Mouse (Mus musculus) MEL (cell line): ENCODE results near the gene Coq10a. TPM values are rescaled to one million over a fixed set of nuclear protein-coding genes. Genes with fewer than 3 reads are reported as not detected.

ENCODE experiments used
- DNase-seq: peaks from one replicate; pipeline ENCODE4 v3.0.0; 2011; ENCODE audit warnings: low read depth, low spot score
- H3K27ac ChIP-seq: 2 replicates; pipeline ENCODE4 v1.5.1; 2012; ENCODE audit warnings: low read depth, mild to moderate bottlenecking, control low read depth, low read length, moderate library complexity; ENCODE audit not compliant: control insufficient read depth
- H3K27me3 ChIP-seq, 2 experiments: fragments of 150-350 bp in 1 of 2; sonication (generic) in 1 of 2; 2 replicates each; pipeline ENCODE4 v1.6.1; 2012; ENCODE audit warnings: low read length in 2 of 2, mild to moderate bottlenecking in 2 of 2, improper control_type of control experiment in 1 of 2, moderate library complexity in 1 of 2; ENCODE audit not compliant: insufficient read depth in 2 of 2, control insufficient read depth in 1 of 2
- H3K36me3 ChIP-seq, 2 experiments: 2 replicates each; pipeline ENCODE4 v1.6.1; 2012 to 2014; ENCODE audit warnings: low read length in 2 of 2, improper control_type of control experiment in 1 of 2, inconsistent platforms in 1 of 2, mild to moderate bottlenecking in 1 of 2; ENCODE audit not compliant: insufficient read depth in 2 of 2, control insufficient read depth in 1 of 2
- H3K4me1 ChIP-seq, 2 experiments: fragments of 150-350 bp in 1 of 2; sonication (generic) in 1 of 2; 2 replicates each; pipeline ENCODE4 v1.6.1; 2012; ENCODE audit warnings: low read length in 2 of 2, improper control_type of control experiment in 1 of 2, mild to moderate bottlenecking in 1 of 2; ENCODE audit not compliant: insufficient read depth in 2 of 2, control insufficient read depth in 1 of 2
- H3K4me3 ChIP-seq, 2 experiments: fragments of 150-350 bp in 1 of 2; sonication (generic) in 1 of 2; 2 replicates each; pipeline ENCODE4 v1.5.1; 2012; ENCODE audit warnings: low read depth in 2 of 2, low read length in 2 of 2, mild to moderate bottlenecking in 2 of 2, moderate library complexity in 2 of 2, control low read depth in 1 of 2, improper control_type of control experiment in 1 of 2; ENCODE audit not compliant: control insufficient read depth in 1 of 2, insufficient read depth in 1 of 2
- H3K79me2 ChIP-seq: 2 replicates; pipeline ENCODE4 v1.6.1; 2012; ENCODE audit warnings: mild to moderate bottlenecking, low read length, moderate library complexity; ENCODE audit not compliant: control insufficient read depth, poor library complexity, insufficient read depth
- H3K9ac ChIP-seq: 2 replicates; pipeline ENCODE4 v1.6.1; 2012; ENCODE audit warnings: low read depth, mild to moderate bottlenecking, control low read depth, low read length, moderate library complexity; ENCODE audit not compliant: control insufficient read depth, poor library complexity, severe bottlenecking
- H3K9me3 ChIP-seq: fragments of 150-350 bp; sonication (generic); replicated peaks from 2 replicates; pipeline ENCODE4 v1.6.1; 2012; ENCODE audit warnings: mild to moderate bottlenecking, low read length, improper control_type of control experiment, moderate library complexity; ENCODE audit not compliant: insufficient read depth
- BHLHE40 ChIP-seq: IDR thresholded peaks from 2 replicates; pipeline ENCODE4 v1.6.1; 2012; ENCODE audit warnings: low read depth, mild to moderate bottlenecking, inconsistent platforms, low read length, improper control_type of control experiment, borderline replicate concordance
- CHD1 ChIP-seq: IDR thresholded peaks from 2 replicates; pipeline ENCODE4 v1.6.1; 2012; ENCODE audit warnings: low read depth, mild to moderate bottlenecking, inconsistent platforms, low read length, improper control_type of control experiment
- CTCF ChIP-seq, 3 experiments: IDR thresholded peaks in 2 of 3; conservative IDR thresholded peaks in 1 of 3; 2 replicates each; pipeline ENCODE4 v1.5.1; 2011 to 2012; ENCODE audit warnings: low read length in 3 of 3, low read depth in 2 of 3, mild to moderate bottlenecking in 2 of 3, improper control_type of control experiment in 1 of 3, inconsistent platforms in 1 of 3, mixed read lengths in 1 of 3, moderate library complexity in 1 of 3; ENCODE audit not compliant: control insufficient read depth in 1 of 3, insufficient read depth in 1 of 3, poor library complexity in 1 of 3, severe bottlenecking in 1 of 3
- ETS1 ChIP-seq: IDR thresholded peaks from 2 replicates; pipeline ENCODE4 v1.6.1; 2012; ENCODE audit warnings: low read depth, mild to moderate bottlenecking, inconsistent platforms, low read length, improper control_type of control experiment, moderate library complexity
- GABPA ChIP-seq: IDR thresholded peaks from 2 replicates; pipeline ENCODE4 v1.6.1; 2012; ENCODE audit warnings: low read depth, mild to moderate bottlenecking, inconsistent platforms, low read length, improper control_type of control experiment, moderate library complexity
- GATA1 ChIP-seq: IDR thresholded peaks from 2 replicates; pipeline ENCODE4 v1.6.1; 2011; ENCODE audit warnings: low read depth, low read length, improper control_type of control experiment
- HCFC1 ChIP-seq: IDR thresholded peaks from 2 replicates; pipeline ENCODE4 v1.6.1; 2012; ENCODE audit warnings: low read depth, mild to moderate bottlenecking, inconsistent platforms, low read length, improper control_type of control experiment, moderate library complexity
- KAT2A ChIP-seq: conservative IDR thresholded peaks from 2 replicates; pipeline ENCODE4 v1.6.1; 2012; ENCODE audit warnings: low read depth, low read length, improper control_type of control experiment, inconsistent platforms
- SIN3A ChIP-seq: IDR thresholded peaks from 2 replicates; pipeline ENCODE4 v1.6.1; 2012; ENCODE audit warnings: low read length, improper control_type of control experiment, inconsistent platforms
- SMC3 ChIP-seq: IDR thresholded peaks from 2 replicates; pipeline ENCODE4 v1.6.1; 2011; ENCODE audit warnings: low read depth, low read length, improper control_type of control experiment
- TBP ChIP-seq: IDR thresholded peaks from 2 replicates; pipeline ENCODE4 v1.8.0; 2011; ENCODE audit warnings: low read depth, low read length, improper control_type of control experiment
- TCF12 ChIP-seq: IDR thresholded peaks from 2 replicates; pipeline ENCODE4 v1.6.1; 2014; ENCODE audit warnings: low read depth, mild to moderate bottlenecking, inconsistent platforms, low read length, improper control_type of control experiment, moderate library complexity
- ZNF384 ChIP-seq: IDR thresholded peaks from 2 replicates; pipeline ENCODE4 v1.6.1; 2012; ENCODE audit warnings: low read depth, mild to moderate bottlenecking, inconsistent platforms, low read length, improper control_type of control experiment
- polyA plus RNA-seq, 2 experiments: library from polyadenylated mRNA; stranded (reverse) in 1 of 2; unstranded in 1 of 2; fragments of >175 nt in 1 of 2; fragments of >200 nt in 1 of 2; gene quantifications; 2 replicates each; pipeline versions ENCODE4 v1.2.1 to v1.2.4; 2012; ENCODE audit warnings: low replicate concordance in 2 of 2, low read depth in 1 of 2; ENCODE audit not compliant: insufficient read length in 2 of 2, insufficient read depth in 1 of 2, missing spikeins in 1 of 2
- total RNA-seq: library from RNA; depleted of rRNA; stranded (reverse); fragments of 300-350 nt; gene quantifications from 2 replicates; pipeline ENCODE4 v1.2.3, GENCODE M21; 2012

The Coq10a gene
- total and polyA plus RNA-seq, 3 experiments = 7.7 to 14.1 TPM; not detected in 1

- Histone ChIP-seq H3K36me3 (peaks cover 0 to 10% of the 10 kb centered on the region in 2 experiments; a peak in 2 of 4 replicates), H3K9me3 (no peaks in the 10 kb centered on the region), H3K27ac (no peak overlapping the region), H3K4me1 (peaks cover 4 to 17% of the 10 kb centered on the region in 2 experiments), H3K79me2 (peaks cover 6% of the 10 kb centered on the region), H3K4me3 (no peak overlapping the region), H3K9ac (no peak overlapping the region), H3K27me3 (no peaks in the 10 kb centered on the region)
- DNase-seq = no peak
- TF ChIP-seq GATA1 (no peak), CHD1 (no peak), TBP (peak; percentile 53; the same call in 1 of the 2 replicates), CTCF (IDR thresholded peaks at IDR 0.05 in 2 of 3, conservative IDR thresholded peaks at IDR 0.05 in 1 of 3; ENCODE audit: control insufficient read depth in 1 of 3, insufficient read depth in 1 of 3, low read depth in 2 of 3, low read length in 3 of 3, poor library complexity in 1 of 3, severe bottlenecking in 1 of 3) (peak; percentile 25 to 42 (median 26); a peak in 4 of 6 replicates), ETS1 (no peak)
Observed at GRCm38 (mm10) chr10:128372142-128372541, 3.3 kb upstream of the Coq10a start.

- no peak overlapping the region for H3K4me3 ChIP-seq
- no peak overlapping the region for H3K27ac ChIP-seq
- peaks cover 11 to 18% of the 10 kb centered on the region in 2 experiments for H3K4me1 ChIP-seq
Observed at GRCm38 (mm10) chr10:128370601-128371000, 1.8 kb upstream of the Coq10a start.

DNA sequence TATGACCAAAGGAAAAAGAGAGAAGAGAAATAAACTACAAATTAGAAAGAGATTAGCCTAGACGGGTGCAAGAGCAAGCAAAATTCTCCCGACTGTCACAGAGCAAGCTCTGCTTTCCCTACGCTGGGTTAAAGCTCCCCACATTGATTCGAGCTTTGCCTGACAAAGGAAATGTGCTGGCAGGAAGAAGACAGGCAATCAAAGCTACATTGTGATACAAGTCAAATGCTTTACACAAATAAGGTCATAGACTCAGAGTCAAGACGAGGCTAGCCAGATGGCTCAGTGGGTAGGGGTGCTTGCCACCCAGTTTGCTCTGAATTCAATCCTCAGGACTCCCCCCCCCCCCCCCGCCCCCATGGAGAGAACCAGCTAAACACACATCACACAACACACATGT, 1.2 kb upstream of the Coq10a start:
- Histone ChIP-seq H3K9ac (no peak overlapping the region), H3K4me1 (peaks cover 11 to 18% of the 10 kb centered on the region in 2 experiments), H3K79me2 (peaks cover 2% of the 10 kb centered on the region; the same call in 1 of the 2 replicates), H3K27me3 (no peaks in the 10 kb centered on the region), H3K27ac (no peak overlapping the region), H3K4me3 (no peak overlapping the region), H3K9me3 (no peaks in the 10 kb centered on the region), H3K36me3 (peaks cover 0 to 13% of the 10 kb centered on the region in 2 experiments; a peak in 3 of 4 replicates)
- TF ChIP-seq TCF12 (no peak), GABPA (no peak), KAT2A (no peak), BHLHE40 (no peak), HCFC1 (no peak), CHD1 (no peak), CTCF (IDR thresholded peaks at IDR 0.05 in 2 of 3, conservative IDR thresholded peaks at IDR 0.05 in 1 of 3; ENCODE audit: control insufficient read depth in 1 of 3, insufficient read depth in 1 of 3, low read depth in 2 of 3, low read length in 3 of 3, poor library complexity in 1 of 3, severe bottlenecking in 1 of 3) (no peak)
- DNase-seq = no peak

More at GRCm38 (mm10) chr10:128370601-128371000, 1.8 kb upstream of the Coq10a start:
- no peaks in the 10 kb centered on the region for H3K9me3 ChIP-seq
- DNase-seq = no peak
- H3K36me3 ChIP-seq = peaks cover 0 to 13% of the 10 kb centered on the region in 2 experiments; a peak in 2 of 4 replicates
- H3K79me2 ChIP-seq = peaks cover 2% of the 10 kb centered on the region; the same call in 1 of the 2 replicates
- H3K9ac ChIP-seq = no peak overlapping the region
- TF ChIP-seq BHLHE40 = no peak
- no peak for TF ChIP-seq KAT2A
- TF ChIP-seq SIN3A = no peak
- TF ChIP-seq CHD1 = no peak
- TF ChIP-seq SMC3 = no peak
- TF ChIP-seq ZNF384 = no peak
- no peaks in the 10 kb centered on the region for H3K27me3 ChIP-seq
